Mouse (Mus musculus) gastrocnemius, postnatal 14 days (tissue): ENCODE results near the gene Pimreg. TPM values are rescaled to one million over a fixed set of nuclear protein-coding genes. Genes with fewer than 3 reads are reported as not detected.

Source experiments
- DNase-seq: peaks from one replicate; pipeline ENCODE4 v3.0.0; 2021; ENCODE audit warnings: mixed read lengths
- intact Hi-C: fragments of 180-260 bp; cut with DNase I; formaldehyde crosslinking; loops from one replicate; pipeline ENCODE4 v1.15.1; 2025; ENCODE audit warnings: low total_unique reads
- long read RNA-seq, 2 experiments: library from polyadenylated mRNA; stranded (forward); transcript quantifications; one replicate each; pipeline ENCODE4 v2.0.0; 2021
- total RNA-seq, 2 experiments: library from RNA; stranded (reverse); gene quantifications; 2 replicates each; pipeline ENCODE4 v1.2.3; 2021

Gene Pimreg
- total RNA-seq: 1 to 10 TPM; 3.9 to 5.6 TPM
- long read RNA-seq, experiment 1, partial matches to known transcripts: 0 of 1 reads
- long read RNA-seq, experiment 1, other reads (novel, unspliced or antisense): 0 of 1 reads
- long read RNA-seq, experiment 2, partial matches to known transcripts: 2 of 5 reads
- long read RNA-seq, experiment 2, other reads (novel, unspliced or antisense): 1 of 5 reads

- peak; percentile 84 for DNase-seq
- intact Hi-C loops: no loop called here
Measured at GRCm38 (mm10) chr11:72041768-72042607, at the start of gene Pimreg. TSS of gene Pimreg (plus strand) at chr11:72042032.

GRCm38 (mm10) chr11:71992438-71992837 is 49.4 kb upstream of the Pimreg start:
- intact Hi-C loops: loop anchor here (5.0 kb wide), 1 partner anchor 35 kb away; no protein-coding TSS in a partner anchor
- DNase-seq: no peak

GRCm38 (mm10) chr11:71995968-71996511 is 45.8 kb upstream of the Pimreg start:
- intact Hi-C loops: no loop called here
- peak; percentile 76 for DNase-seq

DNA sequence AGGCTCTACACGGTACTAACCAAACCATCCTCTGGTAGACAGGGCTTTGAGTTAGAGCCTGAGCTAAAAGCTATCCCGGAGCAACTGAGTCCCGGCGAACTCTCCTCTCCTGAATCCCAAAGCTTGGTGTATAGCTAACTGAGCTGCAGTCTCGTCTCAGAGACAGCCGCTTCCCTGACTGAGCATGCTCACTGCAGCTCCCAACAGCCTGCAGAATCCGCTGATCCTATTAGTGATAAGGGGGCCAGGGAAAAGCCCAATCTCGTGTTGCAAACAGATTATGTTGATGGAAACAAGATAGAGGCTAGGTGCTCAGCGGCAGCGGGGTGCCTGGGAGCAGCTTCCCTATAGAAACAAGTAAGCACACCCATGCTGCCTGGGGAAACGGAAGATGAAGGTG is 45.0 kb upstream of the Pimreg start:
- intact Hi-C loops: no loop called here
- DNase-seq: no peak

GRCm38 (mm10) chr11:72000194-72000593 is 41.6 kb upstream of the Pimreg start:
- DNase-seq: no peak
- intact Hi-C loops: no loop called here

GRCm38 (mm10) chr11:72002138-72002853 is 39.5 kb upstream of the Pimreg start:
- intact Hi-C loops: no loop called here
- peak; percentile 30 for DNase-seq

DNA sequence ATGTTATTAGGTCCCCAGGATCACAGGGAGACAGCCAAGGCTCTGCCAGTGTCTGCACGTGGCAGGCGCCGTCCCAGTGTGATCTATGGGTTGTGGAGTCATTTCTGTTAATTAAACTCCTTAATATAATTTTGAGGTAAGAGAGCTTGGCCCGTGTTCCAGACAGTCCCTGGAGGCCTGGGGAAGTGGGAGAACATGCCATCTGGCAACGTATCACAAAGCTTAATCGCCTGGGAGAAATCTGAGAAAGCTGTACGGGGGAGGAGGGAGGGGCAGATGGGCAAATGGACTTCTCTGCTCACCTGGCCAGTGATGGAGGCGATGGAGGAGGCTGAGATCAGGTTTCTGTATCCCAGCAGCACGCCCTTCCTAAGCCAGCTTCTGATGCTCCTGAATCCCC is 38.7 kb upstream of the Pimreg start:
- intact Hi-C loops: no loop called here
- no peak for DNase-seq

DNA sequence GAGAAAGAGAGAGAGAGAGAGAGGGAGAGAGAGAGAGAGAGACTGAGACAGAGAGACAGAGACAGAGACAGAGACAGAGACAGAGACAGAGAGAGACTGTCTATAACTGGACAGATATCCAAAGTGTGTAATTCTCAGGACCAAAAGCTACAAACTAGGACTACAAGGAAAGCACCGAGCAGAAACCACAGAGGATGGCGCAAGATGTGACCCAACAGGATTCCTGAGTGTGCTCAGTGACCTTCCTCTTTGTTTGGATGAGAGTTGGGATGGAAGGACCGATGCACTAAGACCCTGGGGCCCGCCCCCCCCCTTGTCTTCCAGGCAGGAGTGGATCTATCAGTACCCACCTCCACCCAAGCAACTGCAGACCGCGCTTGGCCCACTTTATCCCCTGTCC is 36.3 kb upstream of the Pimreg start:
- intact Hi-C loops: no loop called here

GRCm38 (mm10) chr11:72010367-72010766 is 31.5 kb upstream of the Pimreg start:
- DNase-seq: no peak
- intact Hi-C loops: no loop called here

More for the DNA sequence above, 36.3 kb upstream of the Pimreg start:
- no peak for DNase-seq

- DNase-seq: no peak
Measured at GRCm38 (mm10) chr11:72010940-72011722, 30.7 kb upstream of the Pimreg start.

GRCm38 (mm10) chr11:72011955-72012354 is 29.9 kb upstream of the Pimreg start:
- DNase-seq: peak; percentile 49
- intact Hi-C loops: no loop called here

More at GRCm38 (mm10) chr11:72010940-72011722, 30.7 kb upstream of the Pimreg start:
- intact Hi-C loops: no loop called here

DNA sequence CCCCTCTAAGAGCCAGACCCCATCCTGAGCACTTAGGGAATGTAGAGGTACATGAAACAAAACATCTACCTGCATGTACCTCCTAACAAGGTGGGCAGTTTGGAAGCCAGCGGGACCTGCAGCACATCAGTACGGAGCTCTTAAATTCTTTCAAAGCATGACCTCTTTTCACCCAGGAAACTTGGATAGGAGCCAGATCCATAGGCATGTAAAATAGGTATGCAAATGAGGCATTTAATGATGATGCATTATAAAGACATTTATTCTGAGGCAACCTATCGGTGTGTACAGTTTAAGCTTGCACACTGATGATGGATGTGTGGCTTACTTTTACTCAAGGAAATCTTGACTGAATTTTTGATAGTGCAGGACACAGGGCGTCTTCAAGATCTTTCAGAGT is 27.2 kb upstream of the Pimreg start:
- intact Hi-C loops: no loop called here

GRCm38 (mm10) chr11:72016518-72017252 is 25.1 kb upstream of the Pimreg start:
- intact Hi-C loops: no loop called here

More for the DNA sequence above, 27.2 kb upstream of the Pimreg start:
- DNase-seq: no peak

DNA sequence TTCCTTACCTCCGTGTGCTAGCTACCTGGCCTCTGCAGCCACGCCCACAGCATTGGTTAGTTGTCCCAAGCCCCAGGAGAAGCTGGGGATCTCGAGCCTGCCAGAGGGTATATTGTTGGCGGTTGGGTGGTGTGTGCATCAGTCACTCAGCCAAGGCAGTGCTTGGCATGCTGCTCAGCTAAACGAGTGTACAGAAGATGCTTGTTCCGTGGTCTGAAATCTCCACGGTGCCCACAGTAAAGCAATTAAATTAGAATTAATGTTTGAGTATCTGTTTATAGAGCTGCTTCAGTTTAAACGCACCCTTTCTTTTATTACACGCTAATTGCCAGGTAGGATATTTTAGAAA is 24.6 kb upstream of the Pimreg start:
- intact Hi-C loops: no loop called here
- DNase-seq: no peak

More at GRCm38 (mm10) chr11:72016518-72017252, 25.1 kb upstream of the Pimreg start:
- DNase-seq: no peak

DNA sequence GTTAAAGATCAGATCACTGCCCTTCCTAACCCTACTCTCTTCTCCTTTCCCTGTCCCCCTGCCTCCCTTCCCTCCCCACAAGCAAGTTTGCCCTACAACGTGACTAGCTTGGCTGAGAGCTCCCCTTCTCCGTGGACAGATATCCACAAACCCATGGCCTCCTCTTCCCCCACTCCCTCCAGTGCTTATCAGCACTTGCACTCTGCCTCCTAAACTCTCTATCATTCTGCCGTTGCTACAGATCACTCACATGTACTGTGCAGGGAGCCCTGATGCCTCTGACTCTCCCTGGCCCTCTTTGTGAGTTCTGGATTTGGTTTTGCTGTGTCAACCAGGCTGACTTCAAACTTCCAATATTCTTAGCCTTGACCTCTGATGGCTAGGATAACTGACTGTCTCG is 20.8 kb upstream of the Pimreg start:
- intact Hi-C loops: loop anchor here (5.0 to 10.0 kb wide), 2 partner anchors 346 to 684 kb away; no protein-coding TSS in a partner anchor
- no peak for DNase-seq

GRCm38 (mm10) chr11:72022827-72023226 is 19.0 kb upstream of the Pimreg start:
- DNase-seq: no peak
- intact Hi-C loops: loop anchor here (5.0 to 10.0 kb wide), 2 partner anchors 348 to 686 kb away; no protein-coding TSS in a partner anchor

GRCm38 (mm10) chr11:72023581-72023980 is 18.3 kb upstream of the Pimreg start:
- intact Hi-C loops: loop anchor here (5.0 to 10.0 kb wide), 2 partner anchors 349 to 686 kb away; no protein-coding TSS in a partner anchor
- no peak for DNase-seq

DNA sequence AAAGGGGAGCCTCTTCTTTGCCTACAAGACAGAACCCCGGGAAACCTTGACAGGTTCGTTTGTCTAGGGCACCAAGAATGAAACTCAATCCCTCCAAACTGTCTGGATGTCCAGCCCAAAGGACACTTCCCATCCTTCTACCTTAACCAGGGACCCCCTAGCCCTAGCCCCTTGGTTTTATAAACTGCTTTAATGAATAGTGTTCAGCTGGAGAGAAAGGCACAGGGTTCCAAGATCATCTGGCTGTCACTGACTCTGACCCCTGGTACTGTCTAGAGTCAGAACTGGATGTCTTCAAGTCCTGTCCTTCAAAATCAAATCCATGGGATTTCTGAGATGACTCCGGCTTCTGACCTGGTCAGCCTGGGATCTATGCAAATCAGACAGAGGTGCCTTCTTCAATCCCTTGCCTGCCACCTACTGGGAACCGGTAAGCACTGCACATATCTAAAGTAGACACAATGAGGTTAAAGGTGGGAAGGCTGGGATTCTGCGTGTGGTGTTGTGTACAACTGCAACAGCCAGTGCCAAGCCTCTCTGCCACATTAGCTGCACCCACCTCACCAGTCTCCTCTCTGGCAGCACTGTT is 17.5 kb upstream of the Pimreg start:
- intact Hi-C loops: loop anchor here (5.0 to 10.0 kb wide), 2 partner anchors 349 to 687 kb away; no protein-coding TSS in a partner anchor
- DNase-seq: peak; percentile 55
